Mouse (Mus musculus): ENCODE measurements around the gene Olfr31.

The Olfr31 gene

DNA sequence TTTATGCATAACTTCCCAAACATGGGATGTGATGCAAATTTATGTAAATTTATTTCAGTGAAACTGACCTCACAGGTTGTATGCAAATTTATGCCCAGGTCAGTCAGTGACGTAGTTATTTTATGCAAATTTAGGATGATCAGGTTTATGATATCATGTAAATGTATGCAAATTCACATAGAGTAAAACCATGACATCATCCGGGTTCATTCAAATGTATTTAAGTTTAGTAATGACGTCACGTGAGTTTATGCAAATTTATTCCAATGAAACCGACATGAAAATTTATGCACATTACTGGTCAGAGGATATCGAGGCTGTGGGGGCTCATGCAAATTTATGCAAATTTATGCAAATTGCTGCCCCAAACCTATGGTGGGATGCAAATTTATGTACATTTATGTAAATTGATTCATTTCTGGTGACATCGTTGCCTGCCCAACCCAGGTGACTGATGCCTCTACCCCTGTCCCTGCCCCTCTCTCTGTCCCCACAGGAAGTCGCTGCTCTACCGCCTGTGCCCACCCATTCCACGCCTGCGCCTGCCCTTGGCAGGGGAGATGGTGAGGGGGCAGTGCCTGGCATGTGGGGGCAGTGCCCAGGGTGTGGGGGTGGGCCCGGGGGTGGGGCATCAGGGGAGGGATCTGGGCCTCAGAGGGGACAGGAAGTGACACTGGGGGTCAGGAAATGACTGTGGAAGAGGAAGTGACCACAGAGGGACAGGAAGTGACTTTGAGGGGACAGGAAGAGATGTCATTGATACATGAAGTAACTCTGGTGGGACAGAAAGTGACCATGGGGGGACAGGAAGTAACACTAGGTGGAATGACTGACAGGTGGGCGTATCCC, 32.1 kb downstream of the Olfr31 start:
- DNase-seq (ENCODE audit: low spot score in 2 of 2), result no peak

- no peak for DNase-seq (ENCODE audit: low spot score in 2 of 2)
Observed at GRCm38 (mm10) chr14:14355360-14355646, 32.7 kb downstream of the Olfr31 start.

Data from urinary bladder, adult 18-20 months (tissue).